ENCODE assay signal across 23 mouse cellular contexts in the genomic region with DNA sequence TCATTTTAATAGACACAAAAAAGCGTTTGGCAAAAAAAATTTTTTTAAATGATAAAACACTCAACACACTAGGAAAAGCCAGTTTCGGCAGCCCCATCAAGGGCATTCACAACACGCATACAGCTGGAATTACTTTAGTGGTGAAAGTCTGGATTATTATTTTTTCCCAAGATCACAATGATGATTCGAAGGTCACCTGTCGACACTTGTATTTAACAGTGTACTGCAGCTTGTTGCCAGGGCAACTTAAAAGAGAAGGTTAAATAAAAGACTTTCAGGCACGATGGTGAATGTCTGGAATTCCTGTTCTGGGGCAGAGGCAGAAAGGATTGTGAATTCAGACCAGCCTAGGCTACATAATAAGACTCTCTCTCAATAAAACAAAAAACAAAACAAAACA.
"Had no signal": no experiment of that assay in that cellular context is flagged by ENCODE, and none has a peak within 500 bp of the region (broad histone marks: within the 10 kb centered on the region; RNA-seq: fewer than 3 reads in every experiment).

No protein-coding gene starts in this region.

- H3K4me1 ChIP-seq: kidney, embryonic 15.5 days; limb, embryonic 12.5 days; limb, embryonic 15.5 days; midbrain, embryonic 12.5 days; midbrain, embryonic 15.5 days; neural tube, embryonic 13.5 days; stomach, embryonic 15.5 days had no signal

- H3K27ac ChIP-seq: kidney, embryonic 15.5 days; limb, embryonic 12.5 days; limb, embryonic 15.5 days; liver, embryonic 14.5 days; midbrain, embryonic 12.5 days; midbrain, embryonic 15.5 days; neural tube, embryonic 13.5 days; stomach, embryonic 15.5 days had no signal

- H3K9ac ChIP-seq: kidney, embryonic 15.5 days; limb, embryonic 12.5 days; limb, embryonic 15.5 days; liver, embryonic 14.5 days; liver, postnatal 0 days; lung, embryonic 14.5 days; midbrain, embryonic 12.5 days; midbrain, embryonic 15.5 days; neural tube, embryonic 13.5 days; stomach, embryonic 15.5 days had no signal

- H3K27me3 ChIP-seq: kidney, embryonic 15.5 days; limb, embryonic 12.5 days; limb, embryonic 15.5 days; midbrain, embryonic 12.5 days; midbrain, embryonic 15.5 days; neural tube, embryonic 13.5 days; stomach, embryonic 15.5 days had no signal

- H3K4me2 ChIP-seq: kidney, embryonic 15.5 days; limb, embryonic 12.5 days; limb, embryonic 15.5 days; liver, embryonic 11.5 days; lung, embryonic 14.5 days; midbrain, embryonic 12.5 days; midbrain, embryonic 15.5 days; neural tube, embryonic 13.5 days; stomach, embryonic 15.5 days had no signal

- H3K36me3 ChIP-seq: kidney, embryonic 15.5 days; limb, embryonic 12.5 days; limb, embryonic 15.5 days; midbrain, embryonic 12.5 days; midbrain, embryonic 15.5 days; neural tube, embryonic 13.5 days; stomach, embryonic 15.5 days had no signal

- H3K4me3 ChIP-seq: kidney, embryonic 15.5 days; limb, embryonic 12.5 days; limb, embryonic 15.5 days; midbrain, embryonic 12.5 days; midbrain, embryonic 15.5 days; myocyte; neural tube, embryonic 13.5 days; stomach, embryonic 15.5 days had no signal

- H3K9me3 ChIP-seq: kidney, embryonic 15.5 days; limb, embryonic 12.5 days; limb, embryonic 15.5 days; midbrain, embryonic 12.5 days; midbrain, embryonic 15.5 days; neural tube, embryonic 13.5 days; stomach, embryonic 15.5 days had no signal

- ATAC-seq: liver, postnatal 0 days; midbrain, embryonic 15.5 days had no signal

- DNase-seq: kidney, adult 11 months; kidney, adult 8-10 months; kidney, postnatal 10 days; kidney, postnatal 36 days; layer of hippocampus, adult 9-11 months; liver, postnatal 0 days; lung, embryonic 14.5 days; lung, postnatal 14 days; lung, postnatal 4 days; retina, postnatal 1 day; right cerebral cortex, postnatal 25 days; spleen, adult 18-20 months; thymus, postnatal 25 days had no signal
